Mouse (Mus musculus) CH12.LX (cell line): ENCODE data around the gene Rbbp7. TPM values are rescaled to one million over a fixed set of nuclear protein-coding genes. Genes with fewer than 3 reads are reported as not detected.

Experiments used
- DNase-seq: peaks from one replicate; pipeline ENCODE4 v3.0.0-alpha.2; 2013; ENCODE audit errors: extremely low read depth
- H3K27ac ChIP-seq: 2 replicates; pipeline ENCODE4 v1.5.1; 2012; ENCODE audit warnings: low read depth, mild to moderate bottlenecking, control low read depth, moderate library complexity; ENCODE audit not compliant: insufficient read depth
- H3K27me3 ChIP-seq: replicated peaks from 2 replicates; pipeline ENCODE3; 2012; ENCODE audit warnings: inconsistent platforms
- H3K36me3 ChIP-seq, 2 experiments: replicated peaks in 1 of 2; 2 replicates each; pipeline versions ENCODE3 to v1.6.1; 2012; ENCODE audit warnings: inconsistent platforms in 1 of 2, low read length in 1 of 2, mild to moderate bottlenecking in 1 of 2, mixed read lengths in 1 of 2, moderate library complexity in 1 of 2; ENCODE audit not compliant: control insufficient read depth in 1 of 2, insufficient read depth in 1 of 2
- H3K4me1 ChIP-seq, 2 experiments: 2 replicates each; pipeline ENCODE4 v1.6.1; 2012; ENCODE audit warnings: inconsistent platforms in 1 of 2, moderate library complexity in 1 of 2; ENCODE audit not compliant: insufficient read depth in 2 of 2, control insufficient read depth in 1 of 2
- H3K4me2 ChIP-seq: 2 replicates; pipeline ENCODE4 v1.6.1; 2012; ENCODE audit warnings: low read depth, mild to moderate bottlenecking, control low read depth; ENCODE audit not compliant: poor library complexity, insufficient read depth, severe bottlenecking
- H3K4me3 ChIP-seq, 3 experiments: fragments of 150-350 bp in 1 of 3; sonication (generic) in 1 of 3; replicated peaks in 1 of 3; 2 replicates each; pipeline versions ENCODE3 to v1.5.1; 2011 to 2012; ENCODE audit warnings: low read depth in 2 of 3, low read length in 2 of 3, mild to moderate bottlenecking in 2 of 3, moderate library complexity in 2 of 3, control low read depth in 1 of 3, improper control_type of control experiment in 1 of 3, inconsistent platforms in 1 of 3, mixed read lengths in 1 of 3; ENCODE audit not compliant: poor library complexity in 1 of 3
- H3K79me2 ChIP-seq: replicated peaks from 2 replicates; pipeline ENCODE4 v1.6.1; 2012; ENCODE audit warnings: mild to moderate bottlenecking, moderate library complexity; ENCODE audit not compliant: control insufficient read depth, poor library complexity, insufficient read depth, severe bottlenecking; ENCODE audit errors: extremely low read depth
- H3K9ac ChIP-seq: 2 replicates; pipeline ENCODE4 v1.6.1; 2012; ENCODE audit warnings: low read depth, mild to moderate bottlenecking, control low read depth, moderate library complexity; ENCODE audit not compliant: insufficient read depth
- H3K9me3 ChIP-seq: replicated peaks from 2 replicates; pipeline ENCODE3; 2012; ENCODE audit warnings: low read length, inconsistent platforms, mixed read lengths
- CTCF ChIP-seq, 2 experiments: IDR thresholded peaks in 1 of 2; conservative IDR thresholded peaks in 1 of 2; 2 replicates each; pipeline ENCODE4 v1.5.1; 2011 to 2012; ENCODE audit warnings: low read depth in 2 of 2, low read length in 2 of 2, improper control_type of control experiment in 1 of 2, inconsistent platforms in 1 of 2, mild to moderate bottlenecking in 1 of 2, moderate library complexity in 1 of 2
- E2F4 ChIP-seq: IDR thresholded peaks from 2 replicates; pipeline ENCODE4 v1.6.1; 2011; ENCODE audit warnings: low read depth, low read length, improper control_type of control experiment; ENCODE audit not compliant: insufficient replicate concordance
- ETS1 ChIP-seq: conservative IDR thresholded peaks from 2 replicates; pipeline ENCODE4 v1.6.1; 2012; ENCODE audit warnings: low read depth, mild to moderate bottlenecking, inconsistent platforms, low read length, improper control_type of control experiment, moderate library complexity
- HCFC1 ChIP-seq: IDR thresholded peaks from 2 replicates; pipeline ENCODE4 v1.6.1; 2012; ENCODE audit warnings: low read depth, mild to moderate bottlenecking, inconsistent platforms, low read length, improper control_type of control experiment
- IRF4 ChIP-seq: IDR thresholded peaks from 2 replicates; pipeline ENCODE4 v1.6.1; 2014; ENCODE audit warnings: low read depth, mild to moderate bottlenecking, inconsistent platforms, low read length, improper control_type of control experiment
- JUN ChIP-seq: IDR thresholded peaks from 2 replicates; pipeline ENCODE4 v1.6.1; 2011; ENCODE audit warnings: low read depth, mild to moderate bottlenecking, low read length, improper control_type of control experiment, moderate library complexity; ENCODE audit not compliant: insufficient read depth
- MAZ ChIP-seq: IDR thresholded peaks from 2 replicates; pipeline ENCODE4 v1.6.1; 2012; ENCODE audit warnings: low read depth, mild to moderate bottlenecking, inconsistent platforms, low read length, improper control_type of control experiment, moderate library complexity
- MYC ChIP-seq: IDR thresholded peaks from 2 replicates; pipeline ENCODE4 v1.6.1; 2011; ENCODE audit warnings: low read depth, mild to moderate bottlenecking, improper control_type of control experiment, low read length
- PAX5 ChIP-seq: IDR thresholded peaks from 2 replicates; pipeline ENCODE4 v1.6.1; 2012; ENCODE audit warnings: low read length, inconsistent platforms, mixed read lengths
- RAD21 ChIP-seq: IDR thresholded peaks from 2 replicates; pipeline ENCODE4 v1.6.1; 2011; ENCODE audit warnings: low read depth, mild to moderate bottlenecking, low read length, improper control_type of control experiment, moderate library complexity
- SMC3 ChIP-seq: IDR thresholded peaks from 2 replicates; pipeline ENCODE4 v1.6.1; 2011; ENCODE audit warnings: low read depth, low read length, improper control_type of control experiment
- TBP ChIP-seq: conservative IDR thresholded peaks from 2 replicates; pipeline ENCODE4 v1.6.1; 2011; ENCODE audit warnings: low read depth, low read length, improper control_type of control experiment
- TCF12 ChIP-seq: IDR thresholded peaks from 2 replicates; pipeline ENCODE4 v1.6.1; 2014; ENCODE audit warnings: low read depth, mild to moderate bottlenecking, inconsistent platforms, low read length, improper control_type of control experiment
- ZC3H11A ChIP-seq: IDR thresholded peaks from 2 replicates; pipeline ENCODE4 v1.6.1; 2012; ENCODE audit warnings: low read depth, mild to moderate bottlenecking, inconsistent platforms, low read length, improper control_type of control experiment
- ZKSCAN1 ChIP-seq: IDR thresholded peaks from 2 replicates; pipeline ENCODE4 v1.6.1; 2012; ENCODE audit warnings: low read depth, inconsistent platforms, low read length, improper control_type of control experiment, borderline replicate concordance
- ZMIZ1 ChIP-seq: IDR thresholded peaks from 2 replicates; pipeline ENCODE4 v1.6.1; 2012; ENCODE audit warnings: low read depth, mild to moderate bottlenecking, inconsistent platforms, low read length, improper control_type of control experiment
- ZNF384 ChIP-seq: IDR thresholded peaks from 2 replicates; pipeline ENCODE4 v1.6.1; 2012; ENCODE audit warnings: low read depth, low read length, improper control_type of control experiment, inconsistent platforms
- dilution Hi-C: fragments of 300-500 bp; cut with MboI; formaldehyde crosslinking; loops from 2 replicates; pipeline ENCODE4 v1.14.3; 2020; ENCODE audit warnings: low sequenced_read_pairs; ENCODE audit not compliant: extremely low pct_unique_long_range_greater_than_20kb, extremely low pct_ligation_motif_present
- in situ Hi-C: fragments of 300-500 bp; cut with MboI; formaldehyde crosslinking; loops from 3 replicates; pipeline ENCODE4 v1.14.3; 2019; ENCODE audit warnings: low sequenced_read_pairs, low pct_ligation_motif_present, low pct_unique_long_range_greater_than_20kb, mixed read lengths
- polyA plus RNA-seq: library from polyadenylated mRNA; unstranded; fragments of >175 nt; gene quantifications from 2 replicates; pipeline ENCODE4 v1.2.1, GENCODE M21; 2012; ENCODE audit warnings: low read depth; ENCODE audit not compliant: insufficient read length
- total RNA-seq, 2 experiments: library from RNA; depleted of rRNA; stranded (reverse); fragments of 300-350 nt in 1 of 2; fragments of >200 nt in 1 of 2; gene quantifications; 2 replicates each; pipeline ENCODE4 v1.2.3; 2012 to 2014

The Rbbp7 gene
- total and polyA plus RNA-seq, 3 experiments, result 338 to 651 (median 577) TPM

DNA sequence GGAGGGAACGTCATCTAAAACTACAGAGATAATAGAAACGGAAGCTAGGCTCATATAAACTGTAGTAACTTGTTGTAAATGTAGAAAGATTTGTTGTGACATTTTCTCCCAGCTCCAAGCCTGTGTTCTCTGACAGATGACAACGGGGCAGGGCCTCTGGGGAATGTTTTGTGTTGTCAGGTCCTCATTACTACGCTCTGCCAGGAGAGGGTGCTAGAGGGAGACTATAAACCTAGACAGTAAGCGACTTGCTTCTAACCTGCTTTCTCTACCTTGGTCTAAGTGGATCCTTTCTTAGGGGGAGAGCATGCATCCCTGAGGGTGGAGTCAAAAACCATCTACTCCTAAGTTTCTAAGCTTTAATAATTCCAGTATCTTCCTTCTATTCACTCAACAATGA lies 42.4 kb upstream of the Rbbp7 start:
- no peaks in the 10 kb centered on the region for H3K36me3 ChIP-seq
- no peak overlapping the region for H3K27ac ChIP-seq
- in situ Hi-C loops (loop anchor here (10.0 to 25.0 kb wide), 2 partner anchors 47 to 206 kb away; partner anchors contain the start of gene Rbbp7), dilution Hi-C loops (no loop called here)
- no peaks in the 10 kb centered on the region for H3K9me3 ChIP-seq
- H3K27me3 ChIP-seq, result no peaks in the 10 kb centered on the region
- no peak overlapping the region for H3K9ac ChIP-seq
- DNase-seq, result peak; percentile 73
- H3K79me2 ChIP-seq, result no peaks in the 10 kb centered on the region
- TF ChIP-seq ZC3H11A (no peak), MAZ (no peak), ZKSCAN1 (no peak), ZMIZ1 (no peak), E2F4 (no peak), RAD21 (peak; percentile 58), SMC3 (peak; percentile 65), MYC (no peak), CTCF (conservative IDR thresholded peaks at IDR 0.05 in 1 of 2, IDR thresholded peaks at IDR 0.05 in 1 of 2; ENCODE audit: low read depth in 2 of 2, low read length in 2 of 2) (peak in 1 of 2 experiments; percentile 73; a peak in 3 of 4 replicates), PAX5 (no peak), JUN (no peak), ZNF384 (no peak), TBP (no peak), IRF4 (no peak), TCF12 (no peak)
- TF ChIP-seq, all 38 proteins: peak for 3
- no peak overlapping the region for H3K4me3 ChIP-seq
- H3K4me2 ChIP-seq, result no peak overlapping the region
- H3K4me1 ChIP-seq, result no peaks in the 10 kb centered on the region; a peak in 1 of 4 replicates

DNA sequence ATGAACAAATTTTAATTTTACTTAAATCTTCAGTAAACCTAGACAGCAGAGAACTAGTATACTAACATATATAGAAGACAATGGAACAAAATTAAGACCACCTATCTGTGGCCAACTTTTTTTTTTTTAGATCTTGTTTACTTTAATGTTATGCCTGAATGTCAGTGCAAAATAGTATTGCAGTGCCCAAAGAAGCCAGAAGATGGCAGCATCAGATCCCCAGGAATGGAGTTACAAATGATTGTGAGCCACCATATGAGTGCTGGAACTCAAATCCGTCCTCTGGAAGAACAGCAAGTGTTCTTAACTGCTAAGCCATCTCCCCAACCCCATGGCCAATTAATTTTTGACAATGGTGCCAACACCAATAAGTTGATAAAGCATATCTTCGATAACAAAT lies 40.6 kb upstream of the Rbbp7 start:
- Histone ChIP-seq H3K79me2 (no peaks in the 10 kb centered on the region), H3K27ac (no peak overlapping the region), H3K27me3 (no peaks in the 10 kb centered on the region), H3K4me3 (no peak overlapping the region), H3K9ac (no peak overlapping the region), H3K9me3 (no peaks in the 10 kb centered on the region), H3K36me3 (no peaks in the 10 kb centered on the region)
- TF ChIP-seq RAD21 (peak; percentile 75), TBP (no peak), CTCF (conservative IDR thresholded peaks at IDR 0.05 in 1 of 2, IDR thresholded peaks at IDR 0.05 in 1 of 2; ENCODE audit: low read depth in 2 of 2, low read length in 2 of 2) (peak; percentile 51 to 74; a peak in 3 of 4 replicates), HCFC1 (no peak), SMC3 (peak; percentile 68), ZC3H11A (no peak), ETS1 (no peak)
- TF ChIP-seq, all 38 proteins: peak for 3
- in situ Hi-C loops, result loop anchor here (10.0 to 25.0 kb wide), 2 partner anchors 45 to 207 kb away; partner anchors contain the start of gene Rbbp7
- H3K4me2 ChIP-seq, result no peak overlapping the region
- dilution Hi-C loops, result no loop called here
- no peaks in the 10 kb centered on the region; a peak in 1 of 4 replicates for H3K4me1 ChIP-seq
- DNase-seq, result peak; percentile 54
